Mouse (Mus musculus): Measurements from ENCODE around the gene Gpr37l1.

Gpr37l1 gene

GRCm38 (mm10) chr1:135124573-135125363 lies 42.7 kb downstream of the Gpr37l1 start:
- peak; percentile 3 for DNase-seq (ENCODE audit: low read depth)

- peak; percentile 85 for DNase-seq (ENCODE audit: low read depth)
Measured at GRCm38 (mm10) chr1:135112661-135113060, 54.8 kb downstream of the Gpr37l1 start.

- peak; percentile 66 for DNase-seq (ENCODE audit: low read depth)
Measured at GRCm38 (mm10) chr1:135111271-135111670, 56.2 kb downstream of the Gpr37l1 start.
